Mouse (Mus musculus): ENCODE measurements around the gene Zranb3.
"Not testable (repeated sequence)": the region's sequence is repeated elsewhere in the genome, so short reads cannot be mapped to it uniquely, and the experiment has no call there.

Zranb3 gene

DNA sequence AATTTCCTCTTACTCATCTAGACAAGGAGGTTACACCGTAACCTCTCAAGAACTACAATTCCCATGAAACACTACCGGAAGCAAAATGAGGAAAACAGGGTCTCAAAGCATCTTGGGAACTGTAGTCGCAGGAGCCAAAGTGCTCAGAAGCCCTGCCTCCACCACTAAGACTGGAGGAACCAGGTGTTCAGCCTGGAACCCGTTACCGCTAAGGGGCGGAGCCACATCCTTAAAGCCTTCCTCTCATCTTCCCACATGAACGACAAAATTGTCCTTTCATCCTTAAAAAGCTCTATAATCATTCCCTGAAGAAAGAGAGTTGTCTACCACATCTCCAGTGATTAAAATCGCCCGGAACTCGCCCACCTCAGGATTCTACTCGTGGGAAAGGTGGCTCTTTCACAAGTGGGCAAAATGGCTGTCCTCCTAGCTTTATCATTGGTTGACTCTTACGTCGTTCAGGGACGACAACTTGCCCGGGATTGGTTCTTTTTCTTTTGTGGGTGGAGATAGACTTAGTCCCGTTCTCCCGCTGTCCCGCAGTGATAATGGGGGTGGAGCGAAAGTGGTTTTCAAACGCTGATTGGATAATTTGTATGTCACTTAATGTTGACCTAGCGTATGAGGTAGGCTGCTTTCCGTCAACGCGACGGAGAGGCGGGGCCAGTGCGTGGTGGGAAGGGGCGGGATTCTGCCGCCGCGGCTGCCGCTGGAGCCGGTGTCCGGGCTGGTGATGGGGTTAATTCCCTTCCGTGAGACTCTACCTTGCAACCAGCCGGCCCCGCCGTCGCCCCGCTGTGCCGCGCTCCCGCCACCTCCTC is at the start of gene Zranb3, which contains the start of gene R3hdm1:
Gene Zranb3 (minus strand): TSS at position 407 of the 821 bp plus-strand sequence.
Gene R3hdm1 (plus strand): TSS at position 661 of the 821 bp plus-strand sequence.
- DNase-seq (ENCODE audit: low spot score) = peak; percentile 91

DNA sequence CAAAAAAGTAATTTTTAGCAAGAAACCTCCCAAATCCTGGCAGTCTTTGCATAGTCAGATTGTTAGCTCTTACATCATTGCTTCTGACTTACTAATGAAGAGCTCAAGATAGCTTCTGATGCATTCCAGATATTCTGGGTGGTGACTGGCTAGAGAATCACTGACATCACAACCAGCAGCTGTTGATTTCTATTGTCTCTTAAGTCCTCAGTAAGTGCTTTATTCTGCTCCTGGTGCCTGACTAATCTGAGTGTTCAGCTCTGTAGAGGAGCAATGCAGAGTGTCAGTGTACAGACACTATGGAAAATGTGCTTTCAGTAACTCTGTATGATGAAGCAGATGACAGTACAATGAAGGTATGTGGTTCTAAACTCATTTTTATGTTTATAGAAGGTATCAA is 38.9 kb upstream of the Zranb3 start:
- no peak for DNase-seq (ENCODE audit: low spot score)

DNA sequence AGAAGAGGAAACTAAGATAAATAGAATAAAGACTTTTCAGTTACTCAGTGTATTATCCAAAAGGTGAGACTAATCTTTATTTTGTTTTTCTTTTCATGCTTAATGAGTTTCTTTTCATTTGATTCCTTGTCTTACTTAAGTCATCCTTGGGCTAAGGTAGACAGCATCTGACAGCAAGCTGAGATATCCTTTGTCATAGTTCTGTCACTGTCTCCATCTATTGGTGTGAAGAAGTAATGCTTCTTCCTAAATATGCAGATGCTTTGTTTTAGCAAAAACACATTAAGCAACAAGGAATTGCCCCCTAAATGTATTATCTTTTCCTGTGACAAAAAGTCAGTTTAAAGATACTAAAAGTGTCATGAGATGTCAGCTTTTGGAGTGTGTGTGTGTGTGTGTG is 38.2 kb upstream of the Zranb3 start:
- no peak for DNase-seq (ENCODE audit: low spot score)

DNA sequence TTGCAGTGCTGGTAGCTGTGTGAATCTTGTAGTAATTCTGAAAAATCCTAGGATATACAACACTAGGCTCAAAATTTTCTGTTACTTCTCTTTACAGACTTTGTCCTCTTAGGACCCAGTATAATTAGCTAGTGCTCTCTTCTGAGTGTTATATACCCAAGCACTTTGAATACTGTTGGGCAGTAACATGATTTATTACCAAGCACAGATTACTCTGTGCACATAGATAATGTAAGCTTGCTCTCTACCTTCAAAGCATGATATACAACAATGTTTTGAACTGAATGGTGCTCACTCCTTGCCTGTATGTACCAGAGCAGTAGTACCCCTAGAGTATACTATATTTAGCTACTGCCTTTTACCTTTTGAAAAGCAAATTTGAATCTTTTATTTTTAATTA is 33.4 kb upstream of the Zranb3 start:
- not testable (repeated sequence) for DNase-seq (ENCODE audit: low spot score)

DNA sequence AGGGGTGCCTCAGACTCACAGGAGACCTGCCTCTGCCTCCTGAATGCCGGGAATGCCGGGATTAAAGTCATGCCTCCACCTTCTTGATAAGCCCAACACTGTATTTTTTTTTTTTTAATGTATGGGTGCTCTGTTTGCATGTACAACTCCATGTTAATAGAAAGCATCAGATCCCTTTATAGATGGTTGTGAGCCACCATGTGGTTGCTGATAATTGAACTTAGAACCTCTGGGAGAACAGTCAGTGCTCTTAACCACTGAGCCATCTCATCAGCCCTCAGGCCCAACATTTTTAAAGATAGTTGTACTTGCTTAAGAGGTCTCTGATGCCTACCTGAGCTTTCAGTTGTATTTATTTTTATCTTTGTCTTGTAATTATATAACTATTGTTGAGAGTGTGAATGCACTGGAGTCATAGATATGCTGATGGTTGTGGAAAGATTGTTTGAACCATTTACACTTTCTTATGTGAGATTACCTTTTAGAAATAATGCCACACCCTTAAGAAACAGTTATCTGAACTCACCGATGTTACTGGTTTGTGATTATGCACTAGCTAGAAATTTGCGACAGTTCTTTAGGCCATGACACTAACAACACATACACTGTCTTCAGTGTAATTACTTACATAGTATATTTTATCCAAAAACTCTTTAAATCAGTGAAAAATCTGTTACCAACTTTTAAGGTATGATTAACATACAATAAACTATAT is 18.2 kb upstream of the Zranb3 start:
- no peak for DNase-seq (ENCODE audit: low spot score)

DNA sequence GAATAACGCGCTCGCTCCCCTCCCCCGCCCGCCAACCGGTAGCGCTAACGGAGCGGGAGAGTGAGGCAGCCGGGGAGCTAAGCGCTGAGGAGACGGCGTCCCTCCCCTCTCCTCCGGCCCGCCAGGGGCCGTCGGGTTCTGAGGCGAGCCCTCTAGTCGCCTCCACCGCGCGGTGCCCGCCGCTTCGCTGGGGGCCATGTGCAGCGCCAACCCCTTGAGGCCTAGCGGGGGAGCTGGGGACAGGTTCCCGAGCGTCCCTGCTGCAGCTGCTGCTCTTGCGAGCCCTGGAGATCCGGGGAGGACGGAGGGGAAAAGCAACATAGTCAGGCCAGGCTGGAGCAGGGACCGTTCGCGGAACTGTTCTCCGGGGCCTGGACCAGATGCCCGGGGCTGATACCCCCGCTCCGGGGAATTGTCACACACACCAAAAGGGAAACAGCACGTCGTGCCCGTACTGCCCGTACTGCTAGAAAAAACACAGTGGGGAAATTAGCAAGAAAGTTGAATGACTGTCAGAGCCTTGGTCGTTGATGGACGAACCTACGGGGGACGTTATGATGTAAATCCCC is 757 bp upstream of the Zranb3 start:
- DNase-seq (ENCODE audit: low spot score) = peak; percentile 57

DNA sequence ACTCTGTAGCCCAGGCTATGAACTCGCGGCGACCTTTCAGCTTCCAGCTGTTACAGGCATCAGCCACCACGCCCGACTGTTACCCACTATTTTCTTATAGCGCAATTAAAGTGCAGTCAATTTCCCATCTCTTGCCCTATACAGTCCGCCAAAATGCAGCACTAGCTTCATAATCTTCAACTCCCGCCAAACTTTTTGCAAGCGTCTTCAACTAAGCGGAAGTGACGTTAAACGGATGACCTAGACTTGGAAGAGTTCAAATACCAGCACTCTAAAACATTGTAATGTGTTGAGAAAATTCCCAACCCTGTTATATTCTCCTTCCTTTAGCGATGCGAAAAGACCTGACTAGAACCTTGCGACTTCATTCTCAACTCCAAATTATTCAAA is 601 bp downstream of the Zranb3 start:
- no peak for DNase-seq (ENCODE audit: low spot score)

DNA sequence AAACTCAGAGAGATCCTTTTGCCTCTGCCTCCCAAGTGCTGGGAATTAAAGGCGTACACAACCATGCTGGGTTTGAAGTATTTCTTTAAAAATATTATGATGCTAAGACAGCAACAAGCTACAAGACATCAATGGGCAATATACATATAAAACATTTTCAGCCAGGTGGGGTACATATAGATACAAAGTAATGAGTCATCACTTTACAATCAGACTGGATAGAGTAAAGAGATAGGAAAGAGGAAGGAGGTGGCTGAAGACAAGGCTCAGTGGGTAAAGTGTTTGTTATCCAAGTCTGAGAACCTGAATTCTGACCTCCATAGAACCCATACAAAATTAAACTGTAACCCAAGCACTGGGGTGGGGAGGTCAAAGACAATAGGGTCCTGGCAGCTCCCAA is 4.5 kb downstream of the Zranb3 start:
- DNase-seq (ENCODE audit: low spot score) = no peak

DNA sequence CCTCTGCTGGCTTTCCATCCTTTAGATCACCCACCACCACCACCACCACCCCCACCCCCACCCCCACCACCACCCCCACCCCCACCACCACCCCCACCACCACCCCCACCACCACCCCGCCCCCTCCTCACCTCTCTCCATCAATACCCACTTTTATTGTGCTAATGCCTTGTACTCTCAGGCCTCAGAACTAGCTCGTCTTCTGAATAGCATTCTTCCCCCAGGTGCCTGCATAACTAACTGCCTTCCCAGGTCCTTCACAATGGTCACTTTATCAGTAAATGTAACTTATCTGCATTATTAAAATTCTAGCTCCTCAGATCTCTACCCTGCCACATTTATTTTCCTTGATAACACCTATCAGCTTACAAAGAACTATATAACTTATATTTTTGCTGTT is 8.2 kb downstream of the Zranb3 start:
- DNase-seq (ENCODE audit: low spot score) = no peak

DNA sequence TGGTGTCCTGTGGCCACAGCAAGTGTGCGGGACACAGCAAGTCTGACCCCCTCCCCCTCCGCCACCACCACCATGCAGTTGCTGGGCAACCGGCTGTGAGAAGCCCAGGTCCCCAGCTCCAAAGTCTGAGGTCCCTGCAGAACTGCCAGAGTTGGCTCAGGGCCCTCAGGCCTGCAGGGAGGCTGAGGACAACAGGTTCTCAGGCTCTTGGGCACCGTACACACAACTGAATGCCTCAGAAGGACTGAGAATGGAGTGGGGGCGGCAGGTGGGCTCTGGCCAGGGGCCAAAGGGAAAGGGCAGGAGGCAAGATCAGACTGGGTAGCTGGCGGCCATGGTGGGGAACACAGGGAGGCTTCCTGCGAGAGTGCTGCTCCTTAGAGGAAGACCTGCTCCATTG is 20.0 kb downstream of the Zranb3 start:
- DNase-seq (ENCODE audit: low spot score) = no peak

DNA sequence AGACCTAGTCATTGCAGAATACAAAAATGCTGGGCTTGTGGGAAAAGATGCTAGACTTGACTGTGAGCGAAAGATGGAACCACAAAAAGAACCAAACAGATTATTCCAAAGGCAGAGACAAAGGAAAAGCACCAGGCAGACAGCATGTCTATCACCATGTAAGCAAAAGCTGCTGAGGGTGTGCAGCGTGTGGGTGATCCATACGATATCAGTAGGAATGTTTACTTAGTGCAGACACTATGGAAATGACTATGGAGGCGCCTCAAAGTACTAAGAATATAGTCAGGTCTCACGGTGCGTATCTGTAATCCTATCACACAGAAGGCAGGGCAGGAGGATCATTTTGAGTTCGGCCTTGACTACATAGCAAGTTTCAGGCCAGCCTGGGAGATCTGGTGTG is 21.0 kb downstream of the Zranb3 start:
- no peak for DNase-seq (ENCODE audit: low spot score)

DNA sequence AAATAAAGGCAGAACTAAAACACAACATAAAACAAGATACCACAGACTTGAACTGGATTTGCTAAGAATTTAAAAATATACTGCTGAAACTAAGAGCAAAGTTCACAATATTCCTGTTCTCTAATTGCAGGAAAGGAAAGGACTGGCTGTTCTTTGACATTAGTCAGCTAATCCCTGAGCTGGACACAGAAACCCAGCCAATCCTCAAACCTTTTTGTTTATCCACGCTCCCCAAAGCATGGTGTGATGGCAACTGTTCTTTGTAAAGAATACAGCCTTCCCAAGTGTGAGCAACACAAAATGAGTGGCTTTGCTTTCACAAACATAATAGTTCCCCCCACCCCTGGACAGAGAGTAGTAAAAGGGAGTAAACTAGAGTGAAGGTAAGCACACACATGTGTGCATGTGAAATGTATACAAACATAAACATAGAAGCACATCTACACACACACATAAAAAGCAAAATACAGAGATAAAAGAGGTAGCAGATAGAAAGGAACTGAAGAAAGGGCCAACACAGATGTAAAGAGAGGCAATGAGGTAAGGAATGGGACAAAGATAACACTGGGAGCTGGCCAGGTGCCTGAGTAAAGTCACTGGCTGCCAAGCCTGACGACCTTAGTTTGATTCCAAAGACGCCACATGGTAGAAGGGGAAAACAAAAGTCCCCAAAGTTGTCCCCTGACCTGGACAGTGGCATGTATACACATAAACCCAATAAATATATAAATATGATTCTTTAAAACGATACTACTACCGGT is 21.7 kb downstream of the Zranb3 start:
- no peak for DNase-seq (ENCODE audit: low spot score)

DNA sequence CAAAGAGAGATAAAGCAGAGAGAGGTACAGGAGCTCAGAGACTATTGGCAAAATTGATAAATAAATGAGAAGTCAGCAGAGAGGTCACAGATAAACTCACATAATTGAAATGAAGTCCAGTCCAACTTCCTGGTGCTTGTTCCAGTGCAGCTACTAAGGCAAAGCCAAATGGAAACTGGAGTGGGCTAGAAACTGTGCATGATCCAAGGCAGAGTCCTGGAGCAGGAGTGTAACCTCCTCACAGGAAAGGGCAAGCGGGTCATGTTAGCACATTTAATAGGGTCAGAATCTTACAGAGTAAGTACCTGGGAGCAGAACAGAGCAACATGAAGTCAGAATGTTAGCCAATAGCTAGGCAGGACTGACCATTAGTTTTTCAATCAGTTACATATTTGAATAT is 24.2 kb downstream of the Zranb3 start:
- DNase-seq (ENCODE audit: low spot score) = no peak

DNA sequence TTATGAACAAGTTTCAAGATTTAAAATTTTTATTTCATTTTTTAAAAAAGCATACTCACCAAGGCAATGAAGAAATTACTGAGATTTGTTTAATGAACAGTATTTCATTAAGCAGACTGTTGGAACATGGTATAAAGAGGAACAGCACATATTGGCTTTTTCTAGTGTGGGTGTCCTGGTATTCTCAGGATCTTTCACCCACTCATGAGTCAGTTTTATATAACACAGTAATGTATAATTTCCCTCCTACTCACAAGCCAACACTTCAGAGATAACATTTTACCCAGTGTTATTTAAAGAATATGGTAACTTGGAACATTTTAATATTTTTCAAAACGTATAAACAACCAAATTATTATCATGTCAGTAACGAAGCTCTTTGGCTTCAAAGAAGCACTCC is 25.1 kb downstream of the Zranb3 start:
- DNase-seq (ENCODE audit: low spot score) = no peak

DNA sequence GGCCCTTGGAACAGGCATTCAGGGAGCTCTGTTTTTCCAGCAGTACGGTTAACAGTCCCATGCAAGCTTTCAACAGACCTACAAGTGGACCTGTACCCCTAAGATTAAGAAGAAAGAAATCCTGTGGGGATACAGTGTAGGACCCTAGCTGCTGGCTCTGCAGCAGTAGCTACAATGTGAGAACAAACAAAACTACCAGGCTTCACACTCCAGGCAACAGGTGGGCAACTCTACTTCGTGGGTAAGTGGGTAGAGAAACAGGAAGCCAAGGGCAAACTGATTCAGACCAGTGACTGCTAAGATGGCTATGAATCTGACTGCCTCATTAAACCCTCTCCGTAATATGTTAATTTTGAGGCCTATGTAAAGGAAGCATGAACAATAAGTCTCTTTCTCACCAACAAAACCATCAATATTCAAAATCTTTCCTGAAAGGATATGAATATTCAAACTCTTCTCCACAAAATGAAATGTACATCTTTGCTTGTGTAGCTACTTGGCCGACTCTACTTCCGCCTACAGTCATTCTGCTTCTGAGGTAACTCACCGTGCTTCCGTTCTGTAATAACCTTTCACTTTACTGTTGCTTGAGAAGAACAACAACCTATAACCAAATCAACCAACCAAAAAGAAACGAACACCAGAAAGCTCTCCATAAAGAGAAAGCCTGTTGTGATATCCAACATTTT is 25.9 kb downstream of the Zranb3 start:
- no peak for DNase-seq (ENCODE audit: low spot score)

DNA sequence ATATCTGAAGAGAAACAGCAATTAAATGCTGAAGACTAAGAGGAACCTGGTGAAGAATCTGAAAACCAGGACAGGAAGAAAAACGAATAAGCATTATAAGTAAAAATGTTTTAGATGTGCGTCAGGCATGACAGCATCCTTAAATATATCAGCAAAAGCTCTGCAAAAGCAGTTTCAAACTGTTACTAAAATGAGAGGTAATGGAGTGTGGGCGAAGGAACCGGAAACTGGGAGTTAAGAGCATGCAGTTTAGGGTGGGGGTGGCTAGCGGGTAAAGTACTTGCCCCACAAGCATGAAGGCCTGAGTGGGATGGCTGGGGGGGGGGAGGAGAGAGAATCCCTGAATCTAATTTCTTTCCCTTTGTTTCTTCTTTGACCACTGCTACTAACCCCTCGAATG is 29.8 kb downstream of the Zranb3 start:
- no peak for DNase-seq (ENCODE audit: low spot score)

DNA sequence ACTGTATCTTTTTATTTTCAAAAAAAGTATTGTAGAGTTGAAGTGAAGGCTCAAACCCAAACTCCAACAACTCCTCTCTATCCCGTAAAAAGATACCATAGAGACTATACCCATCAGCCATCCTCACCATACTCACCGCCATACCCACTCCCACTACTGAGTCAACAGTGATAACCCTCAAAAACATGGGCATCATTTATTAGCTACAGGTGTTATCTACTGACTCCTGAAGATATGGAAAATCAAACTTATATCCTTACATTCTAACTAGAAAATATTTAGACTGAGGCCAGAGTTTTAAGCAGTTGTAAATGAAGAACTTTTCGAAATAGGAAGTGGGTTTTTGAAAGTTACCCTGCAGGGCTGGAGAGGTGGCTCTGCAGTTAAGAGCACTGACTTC is 32.8 kb downstream of the Zranb3 start:
- DNase-seq (ENCODE audit: low spot score) = no peak

DNA sequence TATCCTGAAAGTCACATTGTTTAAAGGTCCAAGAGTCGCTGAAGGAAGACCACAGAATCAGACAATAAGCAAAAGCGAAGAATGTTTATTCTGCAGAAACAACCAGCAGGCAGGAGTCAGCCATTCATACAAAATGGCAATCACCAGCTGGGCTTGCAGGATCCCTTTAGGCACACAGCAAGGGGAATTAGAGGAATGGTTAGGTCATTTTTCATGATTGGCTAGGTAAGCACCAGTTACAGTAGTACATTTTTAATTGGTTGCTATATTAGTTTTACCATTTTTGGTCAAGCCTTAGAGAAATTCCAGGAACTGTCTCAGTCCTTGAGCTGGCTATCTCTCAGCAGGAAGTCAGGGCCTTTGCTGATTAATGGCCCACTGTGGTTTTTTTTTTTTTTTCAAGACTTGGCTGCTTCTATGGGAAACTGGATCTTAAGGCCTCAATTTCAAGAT is 33.9 kb downstream of the Zranb3 start:
- no peak for DNase-seq (ENCODE audit: low spot score)

DNA sequence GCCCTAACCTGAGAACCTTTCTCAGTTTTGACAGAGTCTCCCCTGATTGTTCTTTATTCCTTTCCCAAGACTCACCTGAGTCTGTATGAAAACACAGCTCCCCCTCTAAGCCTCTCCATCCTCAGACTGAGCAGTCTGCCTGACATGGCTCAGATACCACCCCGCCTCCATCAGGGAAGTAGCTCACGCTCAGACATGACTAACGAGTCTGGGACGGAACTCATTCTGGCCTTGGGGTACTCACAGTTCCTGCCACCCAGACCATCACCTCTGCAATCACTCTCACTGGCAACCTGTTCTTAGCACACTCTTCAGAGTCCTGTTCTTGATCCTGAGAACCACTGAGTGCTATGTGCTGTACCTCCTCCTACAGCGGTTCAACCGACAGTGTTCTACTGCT is 38.1 kb downstream of the Zranb3 start:
- DNase-seq (ENCODE audit: low spot score) = no peak

DNA sequence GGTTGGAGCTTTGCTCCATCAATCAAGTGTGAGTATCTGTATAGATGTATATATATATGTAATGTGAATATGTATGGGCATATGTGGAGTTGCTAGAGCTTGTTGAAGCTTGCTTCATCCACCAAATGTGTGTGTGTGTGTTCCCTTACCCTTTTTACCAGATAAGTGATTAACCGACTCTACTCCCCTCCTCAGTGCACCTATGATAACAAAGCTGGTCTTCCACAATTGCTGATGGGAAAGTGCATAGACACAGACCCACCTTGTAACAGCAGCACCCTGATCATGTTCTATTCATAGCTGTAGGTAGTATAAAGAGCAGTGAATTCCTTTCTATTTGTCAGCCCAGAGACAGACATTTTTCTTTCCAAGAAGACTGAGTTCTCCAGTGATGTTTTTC is 40.7 kb downstream of the Zranb3 start:
- DNase-seq (ENCODE audit: low spot score) = no peak

DNA sequence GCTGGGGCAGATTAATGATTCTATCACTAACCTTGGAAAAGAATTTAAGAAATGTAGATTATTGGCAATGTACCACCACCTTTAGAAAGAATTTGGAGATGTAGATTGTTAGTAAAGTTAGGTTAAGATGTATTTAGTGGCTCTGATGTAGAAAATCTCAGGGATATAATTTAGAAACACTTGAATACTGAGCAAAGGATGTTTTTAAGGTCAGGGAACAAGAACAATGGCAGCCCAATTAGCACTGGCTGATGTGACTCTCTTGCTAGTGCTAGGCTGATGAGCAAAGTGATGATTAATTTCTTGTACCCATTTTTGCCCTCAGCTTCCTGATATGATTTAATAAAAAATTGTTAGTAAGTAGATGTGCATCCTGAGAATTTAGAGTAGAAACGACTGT is 41.4 kb downstream of the Zranb3 start:
- DNase-seq (ENCODE audit: low spot score) = no peak
